Mouse (Mus musculus): Measurements from ENCODE around the gene Bri3bp. TPM values are rescaled to one million over a fixed set of nuclear protein-coding genes. Genes with fewer than 3 reads are reported as not detected.

Gene Bri3bp
- polyA plus RNA-seq, 2 experiments, result 15.0 to 30.0 TPM

GRCm38 (mm10) chr5:125452573-125452972 is 11.2 kb downstream of the Bri3bp start:
- Histone ChIP-seq H3K4me1 (ENCODE audit: control insufficient read depth, insufficient read depth, low read length) (no peaks in the 10 kb centered on the region), H3K36me3 (ENCODE audit: control insufficient read depth, insufficient read depth, low read length) (peaks cover 26% of the 10 kb centered on the region), H3K9ac (ENCODE audit: low read depth, low read length, severe bottlenecking) (no peak overlapping the region), H3K9me3 (ENCODE audit: control insufficient read depth, low read length) (no peaks in the 10 kb centered on the region), H3K27me3 (ENCODE audit: control insufficient read depth, insufficient read depth, low read length) (no peaks in the 10 kb centered on the region), H3K4me2 (replicated peaks; ENCODE audit: low read depth, low read length, severe bottlenecking) (no peak overlapping the region), H3K4me3 (replicated peaks; ENCODE audit: low read length) (no peak overlapping the region), H3K27ac (replicated peaks; ENCODE audit: low read depth, low read length) (no peak overlapping the region)
- WGBS, result 93% methylated on average over 9 of the region's 9 CpGs
- DNase-seq (ENCODE audit: low spot score) (no peak), ATAC-seq (ENCODE audit: low FRiP score, low read depth) (no peak)
- no peak for TF ChIP-seq POLR2A (IDR thresholded peaks at IDR 0.05; ENCODE audit: borderline replicate concordance, extremely low read depth, insufficient read depth, insufficient read length)

- no peaks in the 10 kb centered on the region for H3K9me3 ChIP-seq (ENCODE audit: control insufficient read depth, low read length)
- H3K4me3 ChIP-seq (replicated peaks; ENCODE audit: low read length), result no peak overlapping the region
- 93% methylated on average over 6 of the region's 6 CpGs for WGBS
- TF ChIP-seq POLR2A (IDR thresholded peaks at IDR 0.05; ENCODE audit: borderline replicate concordance, extremely low read depth, insufficient read depth, insufficient read length), result no peak
- H3K36me3 ChIP-seq (ENCODE audit: control insufficient read depth, insufficient read depth, low read length), result peaks cover 30% of the 10 kb centered on the region
- H3K4me1 ChIP-seq (ENCODE audit: control insufficient read depth, insufficient read depth, low read length), result no peaks in the 10 kb centered on the region
- no peak overlapping the region for H3K4me2 ChIP-seq (replicated peaks; ENCODE audit: low read depth, low read length, severe bottlenecking)
- no peak overlapping the region for H3K9ac ChIP-seq (ENCODE audit: low read depth, low read length, severe bottlenecking)
- ATAC-seq (ENCODE audit: low FRiP score, low read depth) (no peak), DNase-seq (ENCODE audit: low spot score) (no peak)
- H3K27ac ChIP-seq (replicated peaks; ENCODE audit: low read depth, low read length), result no peak overlapping the region
- no peaks in the 10 kb centered on the region for H3K27me3 ChIP-seq (ENCODE audit: control insufficient read depth, insufficient read depth, low read length)
Measured at GRCm38 (mm10) chr5:125456100-125456499, 14.7 kb downstream of the Bri3bp start.

GRCm38 (mm10) chr5:125457538-125457937 is 16.2 kb downstream of the Bri3bp start:
- no peak overlapping the region for H3K4me2 ChIP-seq (replicated peaks; ENCODE audit: low read depth, low read length, severe bottlenecking)
- no peak for ATAC-seq (ENCODE audit: low FRiP score, low read depth)
- H3K4me1 ChIP-seq (ENCODE audit: control insufficient read depth, insufficient read depth, low read length), result no peaks in the 10 kb centered on the region
- DNase-seq (ENCODE audit: low spot score), result no peak
- H3K36me3 ChIP-seq (ENCODE audit: control insufficient read depth, insufficient read depth, low read length), result peaks cover 27% of the 10 kb centered on the region
- no peak overlapping the region for H3K27ac ChIP-seq (replicated peaks; ENCODE audit: low read depth, low read length)
- H3K9ac ChIP-seq (ENCODE audit: low read depth, low read length, severe bottlenecking), result no peak overlapping the region
- no peak overlapping the region for H3K4me3 ChIP-seq (replicated peaks; ENCODE audit: low read length)
- TF ChIP-seq POLR2A (IDR thresholded peaks at IDR 0.05; ENCODE audit: borderline replicate concordance, extremely low read depth, insufficient read depth, insufficient read length), result no peak
- H3K27me3 ChIP-seq (ENCODE audit: control insufficient read depth, insufficient read depth, low read length), result no peaks in the 10 kb centered on the region
- 89% methylated on average over 6 of the region's 6 CpGs for WGBS
- no peaks in the 10 kb centered on the region for H3K9me3 ChIP-seq (ENCODE audit: control insufficient read depth, low read length)

- Histone ChIP-seq H3K4me2 (replicated peaks; ENCODE audit: low read depth, low read length, severe bottlenecking) (no peak overlapping the region), H3K4me1 (ENCODE audit: control insufficient read depth, insufficient read depth, low read length) (peaks cover 3% of the 10 kb centered on the region; the same call in 1 of the 2 replicates), H3K4me3 (replicated peaks; ENCODE audit: low read length) (no peak overlapping the region), H3K27me3 (ENCODE audit: control insufficient read depth, insufficient read depth, low read length) (no peaks in the 10 kb centered on the region), H3K9me3 (ENCODE audit: control insufficient read depth, low read length) (no peaks in the 10 kb centered on the region), H3K9ac (ENCODE audit: low read depth, low read length, severe bottlenecking) (no peak overlapping the region), H3K27ac (replicated peaks; ENCODE audit: low read depth, low read length) (no peak overlapping the region), H3K36me3 (ENCODE audit: control insufficient read depth, insufficient read depth, low read length) (peaks cover 9% of the 10 kb centered on the region)
- DNase-seq (ENCODE audit: low spot score) (no peak), ATAC-seq (ENCODE audit: low FRiP score, low read depth) (no peak)
- no peak for TF ChIP-seq POLR2A (IDR thresholded peaks at IDR 0.05; ENCODE audit: borderline replicate concordance, extremely low read depth, insufficient read depth, insufficient read length)
- WGBS, result 89% methylated on average over 3 of the region's 3 CpGs
Measured at GRCm38 (mm10) chr5:125460574-125460973, 19.2 kb downstream of the Bri3bp start.

GRCm38 (mm10) chr5:125461868-125462445 is 20.6 kb downstream of the Bri3bp start:
- DNase-seq (ENCODE audit: low spot score), result no peak
- Histone ChIP-seq H3K4me2 (replicated peaks; ENCODE audit: low read depth, low read length, severe bottlenecking) (no peak overlapping the region), H3K36me3 (ENCODE audit: control insufficient read depth, insufficient read depth, low read length) (0 out of 2 replicates have a peak, but pooled peaks cover 4% of the 10 kb centered on the region), H3K27ac (replicated peaks; ENCODE audit: low read depth, low read length) (no peak overlapping the region), H3K4me1 (ENCODE audit: control insufficient read depth, insufficient read depth, low read length) (peaks cover 3% of the 10 kb centered on the region; the same call in 1 of the 2 replicates), H3K9me3 (ENCODE audit: control insufficient read depth, low read length) (no peaks in the 10 kb centered on the region), H3K9ac (ENCODE audit: low read depth, low read length, severe bottlenecking) (no peak overlapping the region), H3K27me3 (ENCODE audit: control insufficient read depth, insufficient read depth, low read length) (no peaks in the 10 kb centered on the region), H3K4me3 (replicated peaks; ENCODE audit: low read length) (no peak overlapping the region)
- 56% methylated on average over 10 of the region's 10 CpGs for WGBS
- no peak for TF ChIP-seq POLR2A (IDR thresholded peaks at IDR 0.05; ENCODE audit: borderline replicate concordance, extremely low read depth, insufficient read depth, insufficient read length)
- no peak for ATAC-seq (ENCODE audit: low FRiP score, low read depth)
